Mouse (Mus musculus) heart, adult 8-10 months (tissue): ENCODE measurements around the gene Hist1h2bb. TPM values are rescaled to one million over a fixed set of nuclear protein-coding genes. Genes with fewer than 3 reads are reported as not detected.
"Not testable (repeated sequence)": the region's sequence is repeated elsewhere in the genome, so short reads cannot be mapped to it uniquely, and the experiment has no call there.

Experiments used
- DNase-seq: peaks from one replicate; pipeline ENCODE4 v3.0.0; 2022; ENCODE audit warnings: low spot score
- microRNA-seq: library from miRNA; unstranded; fragments of <30 nt; microRNA quantifications from one replicate; pipeline ENCODE4 v1.2.0, GENCODE M21; 2022
- total RNA-seq, 4 experiments: library from RNA; stranded (reverse); gene quantifications; 2 replicates each; pipeline ENCODE4 v1.2.4; 2022

Hist1h2bb gene
- total RNA-seq, 4 experiments from 2014 or later = 2.6 to 6.9 (median 4.0) TPM

DNA sequence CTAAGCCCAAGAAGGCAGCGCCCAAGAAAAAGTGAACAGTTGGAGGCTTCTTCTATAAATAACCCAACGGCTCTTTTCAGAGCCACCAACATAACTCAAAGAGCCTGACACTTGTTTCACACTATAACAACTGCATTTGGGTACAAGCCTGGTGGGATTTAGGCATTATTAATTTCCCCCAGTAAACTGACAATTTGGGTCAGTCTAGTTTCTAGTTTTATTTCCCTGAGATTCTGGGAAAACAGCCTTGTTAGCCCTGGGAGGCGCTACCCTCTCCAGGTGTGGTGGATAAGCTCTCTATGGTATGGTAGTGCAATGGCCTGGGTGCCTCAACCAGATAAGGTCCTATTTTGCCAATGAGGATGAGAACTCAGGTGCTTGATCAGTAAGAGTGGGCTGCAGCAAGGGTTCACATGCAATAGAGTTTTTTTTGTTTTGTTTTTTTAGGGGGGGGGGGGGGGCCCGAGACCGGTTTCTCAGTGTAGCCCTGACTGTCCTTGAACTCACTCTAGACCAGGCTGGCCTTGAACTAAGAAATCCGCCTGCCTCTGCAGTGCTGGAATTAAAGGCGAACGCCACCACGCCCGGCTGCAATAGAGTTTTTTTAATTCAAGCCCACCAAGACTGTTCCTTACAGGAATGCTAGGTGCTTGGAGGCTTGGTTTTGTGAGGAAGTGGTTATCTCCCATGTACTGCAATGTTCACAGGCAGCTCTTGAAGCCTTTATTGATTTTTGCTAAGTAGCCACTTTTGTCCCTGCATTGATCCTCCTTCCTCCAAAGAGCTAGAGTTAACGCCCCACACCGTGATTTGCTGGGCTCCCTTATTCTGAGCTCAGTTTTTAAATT, 18.0 kb downstream of the Hist1h2bb start:
- DNase-seq = no peak

DNA sequence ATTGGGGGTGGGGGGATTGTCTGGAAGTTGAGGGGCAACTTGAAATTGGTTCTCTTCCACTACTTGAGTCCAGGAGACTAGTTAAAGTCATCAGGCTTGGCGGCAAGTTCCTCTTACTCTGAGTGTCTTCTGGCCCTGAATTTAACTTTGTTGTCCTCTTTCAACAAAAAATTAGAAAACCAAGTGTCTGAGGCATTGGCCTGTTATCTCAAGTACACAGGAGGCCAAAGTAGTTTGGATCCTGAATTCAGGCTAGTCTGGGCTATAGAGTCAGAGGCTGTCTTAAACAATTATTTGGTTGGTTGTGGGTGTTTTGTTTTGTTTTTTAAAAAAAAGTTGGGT, 18.6 kb downstream of the Hist1h2bb start:
- DNase-seq = no peak

DNA sequence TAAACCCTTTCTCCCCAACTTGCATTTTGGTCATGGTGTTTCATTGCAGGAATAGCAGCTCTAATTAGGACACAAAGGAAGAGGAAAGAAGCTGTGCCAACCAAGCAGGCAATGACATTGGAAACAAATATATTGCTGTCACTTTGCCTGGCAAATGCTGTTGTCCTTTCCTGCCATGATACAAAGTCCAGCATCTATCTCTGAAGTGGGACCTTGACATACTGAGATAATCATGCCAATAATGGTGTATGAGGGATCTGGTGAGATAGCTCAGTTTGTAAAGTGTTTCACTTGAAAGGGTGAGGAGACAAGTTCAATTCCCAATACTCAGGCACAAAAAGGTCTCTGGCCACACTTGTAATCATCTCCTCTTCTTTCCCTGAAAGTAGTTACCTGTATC, 20.2 kb downstream of the Hist1h2bb start:
- no peak for DNase-seq

DNA sequence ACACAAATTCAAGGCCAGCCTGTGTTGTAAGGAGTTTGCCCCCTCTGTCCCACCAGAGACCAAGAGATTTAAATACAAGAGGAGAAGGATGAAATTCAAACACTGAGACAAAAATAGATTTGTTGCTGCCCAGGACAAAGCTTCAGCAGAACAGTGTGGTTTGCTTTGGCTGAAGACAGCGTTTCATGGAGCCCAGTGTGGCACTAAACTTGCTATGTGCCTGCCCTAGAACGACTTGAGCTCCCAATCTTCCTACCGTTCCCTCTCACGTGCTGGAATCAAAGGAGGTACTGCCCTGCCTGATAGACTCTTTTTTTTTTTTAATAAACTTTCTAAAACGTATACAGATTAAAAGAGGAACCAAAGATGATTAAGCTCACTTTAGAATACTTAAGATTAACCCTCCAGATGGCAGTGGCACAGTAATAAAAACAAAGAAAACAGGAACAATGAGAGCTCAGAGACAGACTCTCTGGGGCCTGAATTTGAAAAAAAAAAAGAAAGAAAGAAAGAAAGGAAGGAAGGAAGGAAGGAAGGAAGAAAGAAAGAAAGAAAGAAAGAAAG, 22.4 kb downstream of the Hist1h2bb start:
- no peak for DNase-seq

DNA sequence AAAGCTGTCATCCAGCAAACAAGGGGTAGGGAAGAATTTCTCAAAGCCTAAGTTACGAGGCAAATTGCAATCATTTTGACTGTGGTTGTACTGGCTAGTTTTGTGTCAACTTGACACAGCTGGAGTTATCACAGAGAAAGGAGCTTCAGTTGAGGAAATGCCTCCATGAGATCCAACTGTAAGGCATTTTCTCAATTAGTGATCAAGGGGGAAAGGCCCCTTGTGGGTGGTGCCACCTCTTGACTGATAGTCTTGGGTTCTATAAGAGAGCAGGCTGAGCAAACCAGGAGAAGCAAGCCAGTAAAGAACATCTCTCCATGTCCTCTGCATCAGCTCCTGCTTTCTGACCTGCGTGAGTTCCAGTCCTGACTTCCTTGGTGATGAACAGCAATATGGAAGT, 23.1 kb downstream of the Hist1h2bb start, which contains the start of gene Trim38:
Gene Trim38 (plus strand): TSS at position 301 of the 400 bp plus-strand sequence.
- DNase-seq = not testable (repeated sequence)

DNA sequence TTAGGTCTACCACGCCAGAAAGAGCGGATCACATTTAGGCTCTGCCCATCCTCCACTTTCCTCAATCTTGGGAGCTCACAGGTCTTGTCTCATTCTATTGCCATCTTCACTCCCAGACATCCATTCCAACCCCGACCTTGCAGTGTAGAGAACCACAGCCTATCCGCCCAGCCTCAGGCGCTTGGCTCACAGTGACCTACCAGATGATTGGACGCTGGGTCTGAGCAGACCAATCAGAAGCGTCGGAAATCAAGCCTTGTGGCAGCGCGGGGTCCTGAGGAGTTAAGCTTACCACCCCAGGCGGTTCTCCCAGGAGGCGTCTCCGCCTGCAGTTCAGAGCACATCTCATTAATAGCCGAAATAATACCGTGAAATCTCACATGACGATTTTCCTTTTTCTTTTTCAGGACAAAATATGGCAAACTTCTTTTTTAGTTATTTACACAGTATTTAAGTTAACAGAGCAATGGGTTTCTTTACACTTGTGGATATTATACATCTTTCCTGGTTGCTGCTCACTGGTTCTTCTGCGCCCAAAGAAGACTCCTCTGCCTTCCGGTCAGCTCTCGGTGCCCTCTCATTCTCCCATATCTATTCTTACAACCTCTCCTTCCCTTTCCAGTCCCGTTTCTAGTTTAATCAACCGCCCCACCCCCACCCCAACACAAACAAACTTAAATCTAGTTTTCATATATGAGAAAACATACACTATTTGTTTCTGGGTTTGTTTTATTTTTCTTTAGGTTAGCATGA, 26.2 kb downstream of the Hist1h2bb start:
- no peak for DNase-seq

DNA sequence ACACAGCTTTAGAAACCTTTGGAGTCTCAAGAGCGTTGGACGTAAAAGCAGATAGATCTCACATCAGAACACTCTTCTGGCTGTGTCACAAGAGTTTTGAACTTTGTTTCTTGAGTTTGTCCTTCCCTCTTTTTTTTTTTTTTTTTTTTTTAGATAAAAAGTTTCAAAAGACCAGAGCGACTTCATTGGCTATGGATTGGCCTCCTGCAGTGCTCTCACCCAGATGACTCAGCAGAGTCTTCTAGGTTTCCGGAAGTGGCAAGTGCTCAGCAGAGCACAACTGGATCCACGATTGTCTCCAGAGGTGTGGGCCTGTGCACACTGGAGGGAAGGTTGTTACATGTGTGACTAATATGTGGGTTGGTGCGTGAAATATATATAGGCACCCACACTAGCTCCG, 31.8 kb downstream of the Hist1h2bb start:
- DNase-seq = no peak

DNA sequence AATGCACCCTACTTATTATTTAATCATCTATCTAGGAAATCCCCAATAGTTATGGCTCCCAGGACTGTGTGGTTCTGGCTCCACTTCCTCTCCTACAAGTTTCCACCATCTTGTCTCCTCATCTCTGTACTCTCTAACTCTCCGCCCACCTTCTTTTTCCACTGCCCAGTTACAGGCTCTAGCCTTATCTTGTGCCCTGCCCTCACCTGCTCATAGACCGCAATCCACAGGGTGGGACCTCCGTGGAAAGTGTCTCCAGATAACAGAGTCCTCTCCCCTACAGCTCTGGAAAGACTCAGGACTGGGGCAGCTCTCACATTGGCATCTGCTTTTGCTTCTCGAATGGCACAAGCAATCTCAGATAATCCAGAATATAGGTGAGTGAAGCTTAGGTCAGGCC, 32.5 kb downstream of the Hist1h2bb start:
- DNase-seq = no peak

DNA sequence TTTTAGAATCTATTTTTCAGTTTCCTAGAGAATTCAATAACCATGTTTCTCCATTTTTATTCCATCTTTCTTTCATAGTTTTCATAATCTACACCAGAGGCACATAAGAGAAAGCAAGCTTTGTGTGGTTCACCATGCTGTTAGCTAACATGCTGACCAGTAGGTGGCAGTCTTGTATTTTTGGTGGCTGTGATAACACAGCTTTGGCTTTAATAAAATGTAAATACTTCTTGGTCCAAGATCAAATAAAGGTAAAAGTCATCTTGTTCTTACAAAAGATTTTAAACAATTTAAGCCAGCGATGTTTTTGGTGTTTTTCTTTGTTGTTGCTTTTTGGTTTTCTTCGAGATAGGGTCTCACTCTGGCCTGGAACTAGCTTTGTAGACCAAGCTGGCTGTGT, 46.0 kb downstream of the Hist1h2bb start:
- DNase-seq = peak; percentile 24

Small RNA genes within 50 kb of the gene (microRNA-seq; reads per million reads assigned to microRNA genes)
- not detected for gene Gm44314
- not detected for gene Gm44484

Other genes starting within 250 kb of the Hist1h2bb start
- gene Hist1h4h, start 215.7 kb upstream of the Hist1h2bb start, total RNA-seq = 100 to 1,000 TPM; 231 to 254 (median 246) TPM
- 10 to 100 TPM in 1 of 4 experiments, 1 to 10 TPM in 3; 2.4 to 17.9 (median 5.5) TPM for gene Hist1h2af, start 212.8 kb upstream of the Hist1h2bb start, total RNA-seq
- 1 to 10 TPM; 3.4 to 5.0 (median 3.8) TPM for gene Hist1h3g, start 211.3 kb upstream of the Hist1h2bb start, total RNA-seq
- gene Hist1h2bh, start 203.3 kb upstream of the Hist1h2bb start, total RNA-seq = 1 to 10 TPM in 2 of 4 experiments, under 1 TPM in 2; 0.91 to 1.3 (median 1.1) TPM
- 1 to 10 TPM; 4.6 to 6.3 (median 5.7) TPM for gene Hist1h3f, start 202.7 kb upstream of the Hist1h2bb start, total RNA-seq
- gene Hist1h4f, start 195.1 kb upstream of the Hist1h2bb start, total RNA-seq = 10 to 100 TPM; 18.8 to 31.0 (median 26.5) TPM
- 1 to 10 TPM; 1.2 to 1.5 (median 1.4) TPM for gene Hist1h1d, start 193.5 kb upstream of the Hist1h2bb start, total RNA-seq
- 10 to 100 TPM; 13.1 to 17.7 (median 13.5) TPM for gene Hist1h3e, start 184.4 kb upstream of the Hist1h2bb start, total RNA-seq
- gene Hist1h2ae, start 175.5 kb upstream of the Hist1h2bb start, total RNA-seq = 1 to 10 TPM in 3 of 4 experiments, not detected in 1; 1.4 to 4.9 (median 1.6) TPM
- gene Hist1h2bg, start 175.3 kb upstream of the Hist1h2bb start, total RNA-seq = 10 to 100 TPM; 18.1 to 34.4 (median 24.0) TPM
- gene Hist1h2bf, start 172.5 kb upstream of the Hist1h2bb start, total RNA-seq = 10 to 100 TPM in 2 of 4 experiments, 1 to 10 TPM in 2; 5.9 to 13.7 (median 10.7) TPM
- gene Hist1h2ad, start 172.4 kb upstream of the Hist1h2bb start, total RNA-seq = 1 to 10 TPM; 1.8 to 4.3 (median 2.7) TPM
- 1 to 10 TPM; 1.1 to 4.0 (median 2.0) TPM for gene Hist1h3d, start 171.0 kb upstream of the Hist1h2bb start, total RNA-seq
- gene Hist1h4d, start 165.1 kb upstream of the Hist1h2bb start, total RNA-seq = 10 to 100 TPM; 42.4 to 50.0 (median 46.1) TPM
- 10 to 100 TPM; 11.6 to 13.8 (median 12.6) TPM for gene Hist1h2be, start 125.6 kb upstream of the Hist1h2bb start, total RNA-seq
- 10 to 100 TPM; 27.4 to 44.8 (median 35.5) TPM for gene Hist1h1e, start 124.2 kb upstream of the Hist1h2bb start, total RNA-seq
- gene Hist1h2ac, start 62.8 kb upstream of the Hist1h2bb start, total RNA-seq = 1 to 10 TPM; 1.1 to 1.6 (median 1.3) TPM
- 10 to 100 TPM; 74.6 to 82.2 (median 76.6) TPM for gene Hist1h2bc, start 62.5 kb upstream of the Hist1h2bb start, total RNA-seq
- gene Hist1h1t, start 50.9 kb upstream of the Hist1h2bb start, total RNA-seq = under 1 TPM in 1 of 4 experiments, not detected in 3; 0.30 TPM
- gene Hist1h4c, start 48.3 kb upstream of the Hist1h2bb start, total RNA-seq = 10 to 100 TPM; 37.9 to 55.9 (median 45.3) TPM
- 10 to 100 TPM; 58.1 to 66.0 (median 61.5) TPM for gene Hfe, start 35.9 kb upstream of the Hist1h2bb start, total RNA-seq
- gene Hist1h1c, start 7.9 kb upstream of the Hist1h2bb start, total RNA-seq = 100 to 1,000 TPM; 145 to 209 (median 187) TPM
- gene Hist1h3c, start 1.1 kb upstream of the Hist1h2bb start, total RNA-seq = 1 to 10 TPM in 2 of 4 experiments, under 1 TPM in 1, not detected in 1; 0.82 to 5.6 (median 2.3) TPM
- gene Hist1h2ab, start 4.4 kb downstream of the Hist1h2bb start, total RNA-seq = 1 to 10 TPM in 3 of 4 experiments, not detected in 1; 2.4 to 8.4 (median 4.0) TPM
- gene Hist1h3b, start 5.5 kb downstream of the Hist1h2bb start, total RNA-seq = 10 to 100 TPM in 1 of 4 experiments, 1 to 10 TPM in 3; 2.4 to 16.9 (median 4.5) TPM
- gene Hist1h4b, start 10.3 kb downstream of the Hist1h2bb start, total RNA-seq = 1 to 10 TPM; 5.4 to 9.6 (median 6.8) TPM
- 10 to 100 TPM in 1 of 4 experiments, 1 to 10 TPM in 3; 4.1 to 10.2 (median 5.4) TPM for gene Hist1h4a, start 14.5 kb downstream of the Hist1h2bb start, total RNA-seq
- 1 to 10 TPM; 1.8 to 10.0 (median 6.6) TPM for gene Hist1h3a, start 15.7 kb downstream of the Hist1h2bb start, total RNA-seq
- 1 to 10 TPM; 3.3 to 5.0 (median 4.0) TPM for gene Hist1h1a, start 16.9 kb downstream of the Hist1h2bb start, total RNA-seq
- not detected for gene Trim38, start 23.2 kb downstream of the Hist1h2bb start, total RNA-seq
- gene Slc17a2, start 60.3 kb downstream of the Hist1h2bb start, total RNA-seq = not detected
- not detected for gene Slc17a3, start 92.7 kb downstream of the Hist1h2bb start, total RNA-seq
- gene Slc17a1, start 121.0 kb downstream of the Hist1h2bb start, total RNA-seq = not detected
- gene Slc17a4, start 168.3 kb downstream of the Hist1h2bb start, total RNA-seq = not detected
- gene Hist1h2ba, start 187.4 kb downstream of the Hist1h2bb start, total RNA-seq = not detected
- gene Hist1h2aa, start 187.7 kb downstream of the Hist1h2bb start, total RNA-seq = not detected
- gene Scgn, start 244.5 kb downstream of the Hist1h2bb start, total RNA-seq = not detected